Mouse (Mus musculus) forebrain, embryonic 12.5 days (tissue): ENCODE data around the gene Tmem126b. TPM values are rescaled to one million over a fixed set of nuclear protein-coding genes. Genes with fewer than 3 reads are reported as not detected.

ENCODE experiments used
- polyA plus RNA-seq: library from polyadenylated mRNA; unstranded; fragments of >200 nt; fragmentation: Nextera tagmentation; extraction: Ambion mirVana; gene quantifications from 2 replicates; pipeline ENCODE4 v1.2.1, GENCODE M21; 2016

The Tmem126b gene
- polyA plus RNA-seq, 1 experiment from 2014 or later, result 33.0 TPM

Other genes with a start within 250 kb of the Tmem126b start
- not detected in 2 replicates for gene Ccdc83, start 210.2 kb downstream of the Tmem126b start, polyA plus RNA-seq
- gene Sytl2, start 173.7 kb downstream of the Tmem126b start, polyA plus RNA-seq, result 0.67 and 1.0 TPM in 2 replicates
- gene Ccdc89, start 49.4 kb downstream of the Tmem126b start, polyA plus RNA-seq, result 2.4 and 2.6 TPM in 2 replicates
- gene Crebzf, start 33.3 kb downstream of the Tmem126b start, polyA plus RNA-seq, result 58.3 and 61.5 TPM in 2 replicates
- 113 and 119 TPM in 2 replicates for gene Tmem126a, start 18.8 kb downstream of the Tmem126b start, polyA plus RNA-seq
- gene Dlg2, start 671 bp upstream of the Tmem126b start, polyA plus RNA-seq, result 5.9 and 6.5 TPM in 2 replicates